Mouse (Mus musculus): ENCODE data around the gene Arhgap21. TPM values are rescaled to one million over a fixed set of nuclear protein-coding genes. Genes with fewer than 3 reads are reported as not detected.
"Not testable (repeated sequence)": the region's sequence is repeated elsewhere in the genome, so short reads cannot be mapped to it uniquely, and the experiment has no call there.

The Arhgap21 gene
- polyA plus RNA-seq, 1 experiment from 2014 or later: 14.8 TPM

DNA sequence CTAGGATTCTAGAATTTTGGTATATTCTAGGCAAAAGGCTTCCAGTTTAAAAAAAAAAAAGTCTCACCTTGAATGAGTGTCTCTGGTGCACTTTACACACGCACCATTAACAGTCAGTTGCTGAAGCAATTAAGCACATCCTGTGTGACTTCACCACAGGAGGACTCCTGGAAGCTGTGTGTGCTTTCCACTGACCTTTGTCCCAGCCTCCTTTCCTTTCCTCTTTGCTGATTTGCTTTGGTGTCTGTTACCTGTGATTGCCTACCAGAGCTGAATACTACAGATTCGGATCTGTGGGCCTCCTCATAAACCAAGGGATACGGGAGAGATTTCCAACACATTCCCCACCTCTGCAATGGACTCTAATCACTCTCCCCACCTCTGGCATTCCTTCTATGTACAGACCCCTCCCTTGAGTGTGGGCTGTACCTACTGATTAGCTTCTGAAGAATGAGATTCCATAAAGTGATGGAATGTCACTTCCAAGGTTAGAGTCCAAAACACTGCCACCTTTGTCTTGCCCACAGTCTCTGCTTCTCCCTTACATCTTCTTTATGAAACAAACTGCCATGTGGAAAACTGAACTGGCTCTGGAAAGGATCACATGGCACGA is 32.0 kb downstream of the Arhgap21 start:
- H3K4me2 ChIP-seq (ENCODE audit: low read depth, low read length): peak overlapping the region; percentile 22; the same call in 1 of the 2 replicates
- ATAC-seq (replicated peaks; ENCODE audit: extremely low read depth, insufficient read depth, low FRiP score): no peak

DNA sequence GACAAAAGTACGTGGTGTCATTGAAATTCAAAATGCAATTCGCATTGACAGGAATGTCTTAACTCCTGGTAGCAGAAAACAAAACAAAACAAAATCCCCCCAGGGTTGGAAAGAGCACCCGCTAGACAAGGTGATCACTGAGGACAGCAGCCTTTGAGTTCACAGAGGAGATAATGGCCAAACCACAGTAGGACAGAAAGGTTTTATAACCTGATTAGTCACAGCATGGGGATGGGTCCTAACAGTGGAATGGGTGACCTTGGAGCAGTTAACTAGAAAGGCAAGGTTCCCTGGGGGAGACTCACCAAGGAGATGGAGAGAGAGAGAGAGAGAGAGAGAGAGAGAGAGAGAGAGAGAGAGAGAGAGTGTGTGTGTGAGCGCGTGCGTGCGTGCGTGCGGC is 34.3 kb downstream of the Arhgap21 start:
- Histone ChIP-seq H3K27ac (ENCODE audit: low read length) (no peak overlapping the region), H3K4me1 (ENCODE audit: control insufficient read depth, insufficient read depth, low read length) (peaks cover 38% of the 10 kb centered on the region), H3K4me2 (ENCODE audit: low read depth, low read length) (no peak overlapping the region), H3K9me3 (replicated peaks; ENCODE audit: control insufficient read depth, low read length) (no peaks in the 10 kb centered on the region), H3K27me3 (ENCODE audit: control insufficient read depth, insufficient read depth, low read length) (no peaks in the 10 kb centered on the region), H3K4me3 (ENCODE audit: low read length) (no peak overlapping the region), H3K9ac (ENCODE audit: low read length) (no peak overlapping the region), H3K36me3 (ENCODE audit: control insufficient read depth, insufficient read depth) (no peaks in the 10 kb centered on the region)
- ATAC-seq (replicated peaks; ENCODE audit: extremely low read depth, insufficient read depth, low FRiP score): no peak
- WGBS: 83% methylated on average over 9 of the region's 9 CpGs

More for the DNA sequence above, 32.0 kb downstream of the Arhgap21 start:
- H3K9ac ChIP-seq (ENCODE audit: low read length): no peak overlapping the region
- no peak overlapping the region for H3K4me3 ChIP-seq (ENCODE audit: low read length)
- WGBS: 39% methylated on average over 4 of the region's 4 CpGs
- H3K9me3 ChIP-seq (replicated peaks; ENCODE audit: control insufficient read depth, low read length): no peaks in the 10 kb centered on the region
- H3K4me1 ChIP-seq (ENCODE audit: control insufficient read depth, insufficient read depth, low read length): peaks cover 47% of the 10 kb centered on the region
- H3K27ac ChIP-seq (ENCODE audit: low read length): peak overlapping the region; percentile 75
- H3K36me3 ChIP-seq (ENCODE audit: control insufficient read depth, insufficient read depth): no peaks in the 10 kb centered on the region
- H3K27me3 ChIP-seq (ENCODE audit: control insufficient read depth, insufficient read depth, low read length): no peaks in the 10 kb centered on the region

DNA sequence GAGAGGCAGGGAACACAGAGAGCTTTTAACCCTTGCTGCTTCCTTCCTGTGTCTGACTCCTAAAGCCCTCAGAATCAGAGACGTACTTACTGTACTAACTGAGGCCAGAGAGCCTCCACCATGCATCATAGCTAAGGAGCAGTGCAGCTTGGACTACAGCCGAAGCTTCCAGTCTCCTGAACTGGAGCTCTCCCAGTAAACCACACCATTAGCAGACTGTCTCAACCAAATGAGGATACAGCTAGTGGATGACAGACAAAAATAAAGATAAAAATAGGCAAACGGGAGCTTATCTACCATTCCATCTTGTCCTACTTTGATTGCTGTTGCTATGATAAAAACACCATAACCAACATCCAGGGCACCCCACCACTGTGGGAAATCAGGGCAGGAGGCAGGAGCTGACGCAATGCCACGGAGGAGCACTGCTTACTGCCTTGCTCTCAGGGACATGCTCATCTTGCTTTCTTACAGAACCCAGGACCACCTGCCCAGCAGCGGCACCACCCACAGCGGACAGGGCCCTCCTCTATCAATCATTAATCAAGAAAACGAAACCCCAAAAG is 35.9 kb downstream of the Arhgap21 start:
- H3K9me3 ChIP-seq (replicated peaks; ENCODE audit: control insufficient read depth, low read length): no peaks in the 10 kb centered on the region
- ATAC-seq (replicated peaks; ENCODE audit: extremely low read depth, insufficient read depth, low FRiP score): no peak
- no peak overlapping the region for H3K27ac ChIP-seq (ENCODE audit: low read length)
- H3K36me3 ChIP-seq (ENCODE audit: control insufficient read depth, insufficient read depth): no peaks in the 10 kb centered on the region
- no peak overlapping the region for H3K9ac ChIP-seq (ENCODE audit: low read length)
- no peaks in the 10 kb centered on the region for H3K27me3 ChIP-seq (ENCODE audit: control insufficient read depth, insufficient read depth, low read length)
- H3K4me2 ChIP-seq (ENCODE audit: low read depth, low read length): no peak overlapping the region
- H3K4me3 ChIP-seq (ENCODE audit: low read length): no peak overlapping the region
- peaks cover 27% of the 10 kb centered on the region for H3K4me1 ChIP-seq (ENCODE audit: control insufficient read depth, insufficient read depth, low read length)
- WGBS: 74% methylated on average over 8 of the region's 8 CpGs

DNA sequence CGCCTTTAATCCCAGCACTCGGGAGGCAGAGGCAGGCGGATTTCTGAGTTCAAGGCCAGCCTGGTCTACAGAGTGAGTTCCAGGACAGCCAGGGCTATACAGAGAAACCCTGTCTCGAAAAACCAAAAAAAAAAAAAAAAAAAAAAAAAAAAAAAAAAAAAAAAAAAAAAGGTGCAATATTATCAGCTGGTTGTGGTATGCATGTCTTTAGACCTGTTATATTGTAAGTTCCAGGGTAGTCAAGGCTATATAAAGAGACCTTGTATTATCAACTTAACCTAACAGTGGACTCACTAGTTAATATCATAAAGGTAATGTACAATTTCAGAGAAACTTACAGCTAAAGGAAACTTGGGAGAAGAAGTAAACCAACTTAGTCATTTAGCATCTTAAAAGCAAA is 36.9 kb downstream of the Arhgap21 start:
- not testable (repeated sequence) for H3K4me3 ChIP-seq (ENCODE audit: low read length); H3K27me3 ChIP-seq (ENCODE audit: control insufficient read depth, insufficient read depth, low read length); H3K9ac ChIP-seq (ENCODE audit: low read length); H3K27ac ChIP-seq (ENCODE audit: low read length); H3K36me3 ChIP-seq (ENCODE audit: control insufficient read depth, insufficient read depth); ATAC-seq (replicated peaks; ENCODE audit: extremely low read depth, insufficient read depth, low FRiP score); H3K9me3 ChIP-seq (replicated peaks; ENCODE audit: control insufficient read depth, low read length); H3K4me2 ChIP-seq (ENCODE audit: low read depth, low read length)
- WGBS: 100% methylated on average over 3 of the region's 4 CpGs
- peaks cover 17% of the 10 kb centered on the region for H3K4me1 ChIP-seq (ENCODE audit: control insufficient read depth, insufficient read depth, low read length)

DNA sequence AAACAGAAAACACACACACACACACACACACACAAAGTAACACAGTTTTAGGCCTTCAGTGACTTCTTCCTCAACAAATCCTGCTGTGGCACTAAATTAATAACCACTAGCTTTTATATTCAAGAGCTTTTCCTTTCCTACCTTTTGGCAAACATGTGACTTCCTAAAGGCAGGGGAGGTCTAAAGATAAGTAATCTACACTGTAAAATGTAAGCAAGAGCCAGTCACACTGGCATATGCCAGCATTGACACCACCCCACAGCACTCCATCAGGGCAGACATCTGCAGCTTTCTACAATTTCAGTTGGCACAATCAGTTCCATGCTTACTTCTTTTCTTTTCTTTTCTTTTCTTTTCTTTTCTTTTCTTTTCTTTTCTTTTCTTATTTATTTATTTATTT is 40.2 kb downstream of the Arhgap21 start:
- Histone ChIP-seq H3K9me3 (replicated peaks; ENCODE audit: control insufficient read depth, low read length) (no peaks in the 10 kb centered on the region), H3K27ac (ENCODE audit: low read length) (no peak overlapping the region), H3K36me3 (ENCODE audit: control insufficient read depth, insufficient read depth) (no peaks in the 10 kb centered on the region), H3K4me1 (ENCODE audit: control insufficient read depth, insufficient read depth, low read length) (peaks cover 19% of the 10 kb centered on the region), H3K9ac (ENCODE audit: low read length) (no peak overlapping the region), H3K4me3 (ENCODE audit: low read length) (no peak overlapping the region), H3K4me2 (ENCODE audit: low read depth, low read length) (no peak overlapping the region), H3K27me3 (ENCODE audit: control insufficient read depth, insufficient read depth, low read length) (no peaks in the 10 kb centered on the region)
- no peak for ATAC-seq (replicated peaks; ENCODE audit: extremely low read depth, insufficient read depth, low FRiP score)

DNA sequence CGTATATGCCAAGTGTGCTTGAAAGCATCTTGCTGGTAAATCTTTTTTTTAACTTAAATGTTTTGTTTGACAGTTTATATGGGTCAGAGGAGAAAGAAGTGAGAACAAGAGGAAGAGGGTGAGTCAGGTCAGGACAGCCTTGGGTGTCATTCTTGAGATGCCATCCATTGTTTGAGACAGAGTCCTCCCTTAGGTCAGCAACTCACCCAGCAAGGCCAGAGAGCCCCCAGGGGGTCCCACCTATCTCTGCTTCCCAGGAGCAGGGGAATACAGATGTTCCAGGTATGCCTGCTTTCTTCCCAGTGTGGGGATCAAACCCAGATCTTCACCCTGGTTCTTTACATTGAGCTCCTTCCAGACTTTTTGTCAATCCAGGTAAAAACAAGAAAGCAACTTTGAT is 43.7 kb downstream of the Arhgap21 start:
- Histone ChIP-seq H3K4me2 (ENCODE audit: low read depth, low read length) (no peak overlapping the region), H3K4me1 (ENCODE audit: control insufficient read depth, insufficient read depth, low read length) (peaks cover 25% of the 10 kb centered on the region), H3K27me3 (ENCODE audit: control insufficient read depth, insufficient read depth, low read length) (no peaks in the 10 kb centered on the region), H3K9ac (ENCODE audit: low read length) (no peak overlapping the region), H3K4me3 (ENCODE audit: low read length) (no peak overlapping the region), H3K27ac (ENCODE audit: low read length) (no peak overlapping the region), H3K36me3 (ENCODE audit: control insufficient read depth, insufficient read depth) (no peaks in the 10 kb centered on the region), H3K9me3 (replicated peaks; ENCODE audit: control insufficient read depth, low read length) (no peaks in the 10 kb centered on the region)
- 81% methylated on average over 1 of the region's 1 CpGs for WGBS
- no peak for ATAC-seq (replicated peaks; ENCODE audit: extremely low read depth, insufficient read depth, low FRiP score)

DNA sequence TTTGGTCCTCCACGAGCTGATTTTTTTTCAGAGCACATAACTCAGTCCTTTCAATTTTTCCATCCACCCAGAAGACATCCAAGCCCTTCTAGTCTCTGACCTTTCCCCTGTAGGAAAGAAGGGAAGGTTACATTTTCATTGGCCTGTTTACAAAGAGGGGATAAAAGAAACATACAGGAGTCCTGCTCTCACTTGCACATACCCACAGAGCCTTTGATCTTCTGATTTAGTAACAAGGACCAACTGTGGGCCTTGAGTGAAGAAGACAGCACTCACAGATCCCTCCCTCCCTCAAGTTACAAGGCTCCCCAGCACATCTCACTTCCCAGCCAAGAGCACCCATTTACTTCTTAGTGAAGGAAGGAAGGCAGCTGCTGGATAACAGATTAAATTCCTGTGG is 46.3 kb downstream of the Arhgap21 start:
- no peak; the same call in 1 of the 2 replicates for ATAC-seq (replicated peaks; ENCODE audit: extremely low read depth, insufficient read depth, low FRiP score)
- H3K27ac ChIP-seq (ENCODE audit: low read length): no peak overlapping the region
- no peaks in the 10 kb centered on the region for H3K36me3 ChIP-seq (ENCODE audit: control insufficient read depth, insufficient read depth)
- H3K9ac ChIP-seq (ENCODE audit: low read length): no peak overlapping the region
- H3K27me3 ChIP-seq (ENCODE audit: control insufficient read depth, insufficient read depth, low read length): no peaks in the 10 kb centered on the region
- peaks cover 22% of the 10 kb centered on the region for H3K4me1 ChIP-seq (ENCODE audit: control insufficient read depth, insufficient read depth, low read length)
- no peak overlapping the region for H3K4me2 ChIP-seq (ENCODE audit: low read depth, low read length)
- no peak overlapping the region for H3K4me3 ChIP-seq (ENCODE audit: low read length)
- WGBS: 27% methylated on average over 1 of the region's 1 CpGs
- no peaks in the 10 kb centered on the region for H3K9me3 ChIP-seq (replicated peaks; ENCODE audit: control insufficient read depth, low read length)

DNA sequence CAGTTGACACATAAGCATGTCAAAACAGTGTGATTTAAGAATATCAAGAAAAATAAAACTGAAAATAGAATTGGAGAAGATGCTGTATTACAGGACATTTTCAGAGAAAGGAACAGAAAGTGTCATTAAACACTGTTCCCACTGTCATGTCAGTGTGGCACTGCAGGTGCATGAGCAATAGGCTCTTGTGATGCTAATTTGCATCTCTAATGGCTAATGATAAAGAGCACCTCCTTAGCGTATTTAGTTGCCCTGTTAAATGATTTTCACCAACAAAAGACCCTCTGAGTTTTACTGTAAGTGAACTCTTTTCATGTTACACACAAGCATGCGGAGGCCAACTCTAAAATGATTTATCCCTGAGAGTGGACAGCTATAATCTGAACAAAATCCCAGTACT is 47.1 kb downstream of the Arhgap21 start:
- Histone ChIP-seq H3K9ac (ENCODE audit: low read length) (no peak overlapping the region), H3K4me2 (ENCODE audit: low read depth, low read length) (no peak overlapping the region), H3K27ac (ENCODE audit: low read length) (no peak overlapping the region), H3K9me3 (replicated peaks; ENCODE audit: control insufficient read depth, low read length) (no peaks in the 10 kb centered on the region), H3K4me1 (ENCODE audit: control insufficient read depth, insufficient read depth, low read length) (peaks cover 19% of the 10 kb centered on the region), H3K27me3 (ENCODE audit: control insufficient read depth, insufficient read depth, low read length) (no peaks in the 10 kb centered on the region), H3K36me3 (ENCODE audit: control insufficient read depth, insufficient read depth) (no peaks in the 10 kb centered on the region), H3K4me3 (ENCODE audit: low read length) (no peak overlapping the region)
- ATAC-seq (replicated peaks; ENCODE audit: extremely low read depth, insufficient read depth, low FRiP score): no peak
- 86% methylated on average over 2 of the region's 2 CpGs for WGBS

DNA sequence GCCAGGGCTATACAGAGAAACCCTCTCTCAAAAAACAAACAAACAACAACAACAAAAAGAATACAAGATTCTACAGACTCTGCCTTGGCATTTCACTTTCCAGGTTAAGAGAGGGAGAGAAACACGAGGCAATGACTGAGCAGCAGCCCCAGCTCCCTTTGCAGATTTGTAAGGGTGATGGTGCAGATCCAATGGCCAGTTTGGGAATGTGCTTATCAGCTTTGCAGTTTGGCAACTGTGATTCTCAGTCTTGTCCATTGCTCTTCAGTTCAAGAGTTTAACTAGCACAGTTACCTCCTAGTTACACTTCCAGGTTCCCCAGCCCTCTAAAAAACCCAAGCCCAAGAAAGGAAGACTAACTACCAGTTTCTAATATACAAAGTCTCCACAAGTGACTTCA is 47.7 kb downstream of the Arhgap21 start:
- Histone ChIP-seq H3K9me3 (replicated peaks; ENCODE audit: control insufficient read depth, low read length) (no peaks in the 10 kb centered on the region), H3K27ac (ENCODE audit: low read length) (no peak overlapping the region), H3K36me3 (ENCODE audit: control insufficient read depth, insufficient read depth) (no peaks in the 10 kb centered on the region), H3K4me3 (ENCODE audit: low read length) (no peak overlapping the region), H3K4me2 (ENCODE audit: low read depth, low read length) (no peak overlapping the region), H3K27me3 (ENCODE audit: control insufficient read depth, insufficient read depth, low read length) (no peaks in the 10 kb centered on the region), H3K9ac (ENCODE audit: low read length) (no peak overlapping the region), H3K4me1 (ENCODE audit: control insufficient read depth, insufficient read depth, low read length) (peaks cover 17% of the 10 kb centered on the region)
- 52% methylated on average over 1 of the region's 1 CpGs for WGBS
- no peak for ATAC-seq (replicated peaks; ENCODE audit: extremely low read depth, insufficient read depth, low FRiP score)
